Mouse (Mus musculus): ENCODE data around the gene Gm47791. TPM values are rescaled to one million over a fixed set of nuclear protein-coding genes. Genes with fewer than 3 reads are reported as not detected.

The Gm47791 gene
- total RNA-seq, 4 experiments from 2014 or later, result not detected

DNA sequence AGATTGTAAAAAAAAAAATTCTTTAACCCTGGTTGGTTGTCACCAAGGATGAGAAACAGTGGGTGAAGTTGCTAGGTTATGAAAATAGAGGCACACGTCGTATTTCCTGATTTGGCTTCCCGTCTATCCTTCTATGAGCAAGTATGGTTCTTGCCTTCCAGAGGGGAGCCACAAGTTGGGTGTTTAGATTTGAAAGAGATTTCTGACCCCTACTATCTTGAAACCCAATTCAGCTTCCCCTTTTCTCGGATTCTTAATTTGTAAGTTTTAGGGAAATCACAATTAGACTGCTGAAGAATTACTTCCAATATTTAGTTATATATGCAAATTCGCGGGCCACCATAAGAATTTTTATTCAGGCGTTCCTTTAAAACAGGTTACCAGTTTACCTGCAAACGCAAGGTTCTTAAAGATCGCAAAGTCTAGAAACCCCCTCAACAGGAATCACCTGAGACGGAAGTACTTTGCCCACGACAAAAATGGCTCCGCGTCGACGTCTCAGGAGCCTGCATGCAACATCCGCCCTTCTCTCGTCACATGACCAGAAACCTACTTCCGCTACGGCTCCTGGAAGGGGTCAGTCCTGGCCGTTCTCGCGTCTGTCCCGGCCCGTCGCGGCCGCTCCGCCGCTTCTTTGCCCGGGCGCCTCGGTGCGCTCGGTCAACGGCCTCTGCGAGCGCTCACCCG, 46.6 kb downstream of the Gm47791 start, which contains the start of gene Mff:
Mff (plus strand) TSS at position 552 of the 687 bp plus-strand sequence.
- DNase-seq (ENCODE audit: low spot score in 2 of 2), result peak; percentile 91 to 92

Other genes with a start within 250 kb of the Gm47791 start
- under 1 TPM; 0.73 to 0.90 (median 0.81) TPM for gene Col4a4, start 184.4 kb downstream of the Gm47791 start, total RNA-seq (2022)
- gene Col4a3, start 184.3 kb downstream of the Gm47791 start, total RNA-seq (2022), result under 1 TPM; 0.31 to 0.50 (median 0.41) TPM
- gene Mff, start 46.4 kb downstream of the Gm47791 start, total RNA-seq (2022), result 100 to 1,000 TPM; 236 to 287 (median 263) TPM
- gene Tm4sf20, start 2.8 kb downstream of the Gm47791 start, total RNA-seq (2022), result not detected
- 10 to 100 TPM; 61.6 to 70.6 (median 67.7) TPM for gene Agfg1, start 68.2 kb upstream of the Gm47791 start, total RNA-seq (2022)
- 1 to 10 TPM in 1 of 4 experiments, under 1 TPM in 1, not detected in 2; 0.70 to 1.6 TPM for gene A030005L19Rik, start 142.1 kb upstream of the Gm47791 start, total RNA-seq (2022)
- gene A030014E15Rik, start 153.7 kb upstream of the Gm47791 start, total RNA-seq (2022), result not detected
- not detected for gene Gm6217, start 160.2 kb upstream of the Gm47791 start, total RNA-seq (2022)
- not detected for gene A030003K21Rik, start 172.1 kb upstream of the Gm47791 start, total RNA-seq (2022)
- not detected for gene Gm7544, start 184.8 kb upstream of the Gm47791 start, total RNA-seq (2022)
- gene Gm47955, start 189.0 kb upstream of the Gm47791 start, total RNA-seq (2022), result not detected
- not detected for gene Gm47959, start 229.3 kb upstream of the Gm47791 start, total RNA-seq (2022)

All from layer of hippocampus, adult 8-10 months (tissue).